Mouse (Mus musculus): Measurements from ENCODE around the gene Fam227a. TPM values are rescaled to one million over a fixed set of nuclear protein-coding genes. Genes with fewer than 3 reads are reported as not detected.

Gene Fam227a
- polyA plus RNA-seq, 1 experiment from 2014 or later: 5.5 TPM

DNA sequence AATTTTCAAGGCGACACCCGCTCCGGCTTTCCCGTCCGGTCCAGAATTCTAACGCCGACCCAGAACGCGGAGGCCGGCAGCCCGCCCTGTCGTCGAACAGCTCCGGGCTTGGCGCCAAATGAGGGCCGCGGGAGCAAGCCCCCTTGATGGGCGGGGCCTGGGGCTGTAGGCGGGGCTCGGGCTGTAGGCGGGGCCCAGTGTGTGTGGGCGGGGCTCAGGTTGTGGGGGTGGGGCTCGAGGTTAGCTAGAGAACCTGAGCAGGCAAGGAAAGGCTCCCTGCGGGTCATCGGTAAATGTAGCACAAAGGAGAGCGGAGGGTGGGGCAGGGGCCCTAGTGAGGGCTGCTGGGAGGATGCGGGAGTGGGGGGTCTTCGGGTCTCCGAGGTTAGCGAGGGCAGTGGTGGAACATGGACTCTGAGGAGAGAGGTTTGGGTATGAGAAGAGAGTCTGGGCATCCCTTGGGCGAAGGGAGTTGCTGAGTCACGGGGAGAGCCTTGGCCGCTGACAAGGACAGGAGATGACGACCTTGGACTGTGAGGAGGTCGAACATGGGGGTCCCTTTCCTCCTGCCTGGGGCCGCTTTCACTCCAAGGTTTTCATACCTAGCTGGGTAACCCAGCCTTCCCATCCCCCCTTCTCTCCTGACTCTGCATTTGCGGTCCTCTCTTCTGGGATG lies 53.6 kb downstream of the Fam227a start, which contains the start of gene Dmc1:
Gene Dmc1, minus strand, starts transcription at position 120 of the 676 bp plus-strand sequence.
- ATAC-seq (ENCODE audit: low FRiP score): no peak

DNA sequence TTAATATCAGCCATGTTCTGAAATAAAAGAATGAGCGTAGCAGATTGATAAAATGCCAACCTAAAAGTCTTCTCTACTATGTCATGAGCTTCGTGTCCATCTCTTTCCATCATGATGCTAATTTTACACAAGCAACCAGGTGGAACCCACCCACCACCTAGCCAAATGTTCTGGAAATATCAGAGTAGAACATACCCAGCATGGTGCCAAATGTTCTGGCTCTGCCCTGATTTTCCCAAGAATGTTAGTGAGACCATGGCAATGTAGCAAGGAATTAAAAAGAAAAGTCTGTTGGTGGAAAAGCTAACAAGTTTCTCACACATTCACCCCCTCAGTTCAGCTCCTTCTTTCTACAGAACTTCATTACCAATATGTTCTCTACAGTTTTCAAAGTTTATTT lies 58.6 kb downstream of the Fam227a start:
- Histone ChIP-seq H3K9me3 (replicated peaks) (no peaks in the 10 kb centered on the region), H3K36me3 (no peaks in the 10 kb centered on the region), H3K27me3 (peaks cover 11% of the 10 kb centered on the region), H3K9ac (no peak overlapping the region), H3K4me3 (no peak overlapping the region), H3K4me1 (0 out of 2 replicates have a peak, but pooled peaks cover 7% of the 10 kb centered on the region), H3K4me2 (replicated peaks) (no peak overlapping the region), H3K27ac (no peak overlapping the region)
- 88% methylated on average over 2 of the region's 2 CpGs for WGBS
- no peak for ATAC-seq (ENCODE audit: low FRiP score)

More for the DNA sequence above, 53.6 kb downstream of the Fam227a start, which contains the start of gene Dmc1:
- peaks cover 15% of the 10 kb centered on the region for H3K27me3 ChIP-seq
- H3K4me3 ChIP-seq: peak within 1 kb of the TSS; percentile 17
- no peak within 1 kb of the TSS for H3K27ac ChIP-seq
- H3K36me3 ChIP-seq: no peaks in the 10 kb centered on the region
- 0 out of 2 replicates have a peak, but pooled peaks cover 8% of the 10 kb centered on the region for H3K4me1 ChIP-seq
- H3K9ac ChIP-seq: 0 out of 2 replicates have a peak within 1 kb of the TSS, but pooled peaks have one; percentile 4
- H3K9me3 ChIP-seq (replicated peaks): no peaks in the 10 kb centered on the region
- 10% methylated on average over 37 of the region's 37 CpGs for WGBS
- H3K4me2 ChIP-seq (replicated peaks): peak within 1 kb of the TSS; percentile 42

DNA sequence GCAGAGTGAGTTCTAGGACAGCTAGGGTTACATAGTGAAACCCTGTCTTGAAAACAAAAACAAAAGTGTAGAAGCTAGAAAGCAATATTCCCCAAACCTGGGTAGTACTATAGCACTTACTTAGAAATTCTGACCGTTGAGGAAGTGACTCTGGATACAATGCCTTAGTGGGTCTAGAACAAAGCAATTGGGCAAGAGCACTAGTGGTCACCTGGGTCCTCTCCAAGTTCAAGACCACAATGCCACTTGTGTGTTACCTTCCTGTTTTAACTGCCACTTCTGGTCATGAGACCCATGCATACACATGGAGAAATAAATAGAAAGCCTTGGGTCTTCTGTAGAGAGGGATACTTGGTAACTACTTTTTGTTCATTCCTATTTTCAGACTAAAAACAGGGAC lies 60.0 kb downstream of the Fam227a start:
- no peaks in the 10 kb centered on the region for H3K9me3 ChIP-seq (replicated peaks)
- H3K27me3 ChIP-seq: no peaks in the 10 kb centered on the region
- no peak for ATAC-seq (ENCODE audit: low FRiP score)
- no peak overlapping the region for H3K9ac ChIP-seq
- no peaks in the 10 kb centered on the region for H3K4me1 ChIP-seq
- H3K4me2 ChIP-seq (replicated peaks): no peak overlapping the region
- no peak overlapping the region for H3K4me3 ChIP-seq
- H3K27ac ChIP-seq: no peak overlapping the region
- H3K36me3 ChIP-seq: no peaks in the 10 kb centered on the region
- 97% methylated on average over 1 of the region's 1 CpGs for WGBS

DNA sequence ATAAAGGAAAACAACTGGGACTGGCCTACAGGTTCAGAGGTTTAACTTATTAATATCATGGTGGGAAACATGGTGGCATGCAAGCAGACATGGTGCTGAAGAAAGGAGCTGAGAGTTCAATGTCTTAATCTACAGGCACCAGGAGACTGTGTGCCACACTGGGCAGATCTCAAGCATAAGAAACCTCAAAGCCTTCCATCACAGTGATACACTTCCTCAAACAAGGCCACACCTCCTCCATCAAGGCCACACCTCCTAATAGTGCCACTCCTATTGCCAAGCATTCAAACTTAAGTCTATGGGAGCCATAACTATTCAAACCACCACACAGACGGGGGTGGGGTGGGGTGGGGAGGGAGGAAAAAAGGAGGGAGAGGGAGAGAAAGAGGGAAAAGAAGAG lies 77.2 kb downstream of the Fam227a start:
- no peaks in the 10 kb centered on the region for H3K27me3 ChIP-seq
- ATAC-seq (ENCODE audit: low FRiP score): no peak
- no peak overlapping the region for H3K4me2 ChIP-seq (replicated peaks)
- H3K9me3 ChIP-seq (replicated peaks): no peaks in the 10 kb centered on the region
- H3K36me3 ChIP-seq: no peaks in the 10 kb centered on the region
- H3K9ac ChIP-seq: no peak overlapping the region
- no peaks in the 10 kb centered on the region for H3K4me1 ChIP-seq
- no peak overlapping the region for H3K4me3 ChIP-seq
- H3K27ac ChIP-seq: no peak overlapping the region
- 87% methylated on average over 1 of the region's 1 CpGs for WGBS

DNA sequence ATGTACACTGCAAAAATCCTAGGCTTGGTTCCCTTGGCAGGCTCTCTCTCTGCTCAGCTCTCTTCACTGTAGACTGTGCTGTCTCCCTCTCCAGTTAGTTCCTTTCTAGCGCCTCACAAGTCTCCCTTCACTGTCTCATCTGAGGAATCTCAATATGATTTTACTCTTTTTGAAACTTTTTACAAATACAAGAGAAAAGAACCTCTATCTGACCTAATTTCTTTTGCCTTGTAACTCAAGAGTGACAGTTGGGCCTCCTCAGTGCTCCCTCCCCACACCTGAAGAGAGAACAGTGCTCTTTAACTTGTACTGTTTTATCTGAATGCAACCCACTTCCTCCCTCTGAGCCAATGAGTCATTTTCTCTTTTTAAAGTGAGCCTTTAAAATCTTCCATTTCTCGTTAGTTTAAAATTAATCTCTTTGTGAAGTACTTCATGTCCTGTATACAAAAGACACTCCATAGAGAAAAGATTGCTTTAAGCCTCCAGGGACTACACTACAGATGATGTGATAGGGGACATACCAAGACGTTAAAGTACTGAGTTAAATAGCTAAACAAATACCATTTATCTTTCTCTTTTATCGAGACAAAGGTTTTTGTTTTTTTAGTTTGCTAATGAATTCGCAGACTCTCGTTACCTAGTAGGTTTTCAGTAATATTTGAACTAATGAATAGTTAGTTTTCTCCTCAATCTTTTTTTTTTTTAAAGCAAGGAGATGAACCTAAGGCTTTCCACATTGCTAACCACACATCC lies 80.9 kb downstream of the Fam227a start:
- no peaks in the 10 kb centered on the region for H3K4me1 ChIP-seq
- no peaks in the 10 kb centered on the region for H3K9me3 ChIP-seq (replicated peaks)
- H3K36me3 ChIP-seq: no peaks in the 10 kb centered on the region
- no peak overlapping the region for H3K27ac ChIP-seq
- ATAC-seq (ENCODE audit: low FRiP score): no peak
- 73% methylated on average over 6 of the region's 6 CpGs for WGBS
- no peak overlapping the region for H3K9ac ChIP-seq
- no peak overlapping the region for H3K4me2 ChIP-seq (replicated peaks)
- no peaks in the 10 kb centered on the region for H3K27me3 ChIP-seq
- H3K4me3 ChIP-seq: no peak overlapping the region

DNA sequence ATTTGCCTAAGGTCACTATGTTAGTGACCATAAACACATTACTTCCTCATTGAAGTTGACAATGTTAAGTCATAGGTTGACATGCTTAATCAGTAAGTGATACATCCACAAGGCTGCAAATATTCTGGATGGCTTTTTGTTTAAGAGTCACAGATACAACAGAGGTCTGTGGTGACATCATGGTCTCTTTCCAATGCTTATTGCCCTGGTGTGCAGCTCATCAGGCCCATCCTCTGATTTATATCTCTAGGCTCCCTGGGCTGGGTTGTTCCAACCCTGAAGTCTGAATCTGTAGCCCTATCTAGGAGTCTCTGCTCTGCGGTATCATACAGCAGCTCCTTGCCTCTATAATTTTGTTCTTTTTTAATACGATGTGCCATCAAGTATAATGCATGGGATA lies 81.8 kb downstream of the Fam227a start:
- H3K4me1 ChIP-seq: no peaks in the 10 kb centered on the region
- no peak for ATAC-seq (ENCODE audit: low FRiP score)
- no peaks in the 10 kb centered on the region for H3K27me3 ChIP-seq
- 95% methylated on average over 2 of the region's 2 CpGs for WGBS
- H3K4me3 ChIP-seq: no peak overlapping the region
- H3K4me2 ChIP-seq (replicated peaks): no peak overlapping the region
- no peaks in the 10 kb centered on the region for H3K36me3 ChIP-seq
- no peak overlapping the region for H3K27ac ChIP-seq
- no peaks in the 10 kb centered on the region for H3K9me3 ChIP-seq (replicated peaks)
- H3K9ac ChIP-seq: no peak overlapping the region

DNA sequence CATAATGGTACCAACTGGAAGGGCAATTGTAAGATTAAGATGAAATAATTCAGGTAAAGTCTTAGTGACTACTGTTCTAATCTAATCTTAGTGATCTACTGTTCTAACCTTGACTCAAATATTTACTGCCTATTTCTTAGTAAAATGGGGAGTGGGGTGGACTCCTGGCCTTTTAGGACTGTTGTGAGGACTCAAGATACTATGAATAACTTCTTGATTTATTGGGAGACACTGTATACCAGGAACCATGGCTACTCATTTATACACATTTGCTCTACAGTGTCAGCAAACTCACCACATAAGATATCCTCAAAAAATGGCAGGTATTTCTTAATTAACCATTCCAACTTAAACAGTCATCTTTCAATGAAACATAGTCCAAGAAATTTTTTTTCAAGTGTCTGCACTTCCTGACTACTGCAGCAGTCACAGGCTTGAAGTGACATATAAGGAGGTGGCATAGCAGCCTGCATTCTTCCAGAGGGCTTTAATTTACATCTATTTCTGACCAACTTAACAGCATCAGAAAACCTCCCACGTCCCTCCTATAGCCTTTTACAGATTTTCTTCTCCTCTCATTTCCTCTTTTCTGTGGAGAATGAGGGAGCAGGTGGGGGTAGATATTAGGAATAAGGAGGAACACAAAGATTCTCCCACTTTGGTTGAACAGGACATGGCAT lies 83.1 kb downstream of the Fam227a start:
- WGBS: 56% methylated on average over 1 of the region's 1 CpGs
- ATAC-seq (ENCODE audit: low FRiP score): no peak
- Histone ChIP-seq H3K27me3 (no peaks in the 10 kb centered on the region), H3K4me2 (replicated peaks) (no peak overlapping the region), H3K4me1 (no peaks in the 10 kb centered on the region), H3K9me3 (replicated peaks) (no peaks in the 10 kb centered on the region), H3K36me3 (no peaks in the 10 kb centered on the region), H3K9ac (no peak overlapping the region), H3K27ac (no peak overlapping the region), H3K4me3 (no peak overlapping the region)

DNA sequence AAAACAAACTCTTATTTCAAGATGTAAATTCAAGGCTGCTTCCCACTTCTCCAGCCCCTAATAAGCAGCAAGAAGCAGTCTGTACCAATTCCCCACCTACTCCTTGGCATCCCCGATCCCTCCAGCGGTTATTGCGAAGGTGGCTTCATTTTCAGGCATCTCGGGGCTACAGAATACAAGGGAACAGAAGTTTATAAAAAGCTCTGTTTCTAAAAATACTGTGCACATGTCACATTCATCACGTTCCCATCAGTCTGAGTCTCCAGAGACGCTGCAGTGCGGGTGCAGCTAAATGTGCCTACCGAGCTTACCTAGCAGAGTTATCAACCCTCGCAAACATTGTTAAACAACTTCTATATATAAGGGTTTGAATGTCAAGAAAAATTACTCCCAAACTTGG lies 96.3 kb downstream of the Fam227a start:
- H3K27me3 ChIP-seq: no peaks in the 10 kb centered on the region
- no peak for ATAC-seq (ENCODE audit: low FRiP score)
- no peak overlapping the region for H3K4me3 ChIP-seq
- no peak overlapping the region for H3K4me2 ChIP-seq (replicated peaks)
- no peak overlapping the region for H3K27ac ChIP-seq
- H3K4me1 ChIP-seq: no peaks in the 10 kb centered on the region
- no peaks in the 10 kb centered on the region for H3K36me3 ChIP-seq
- 87% methylated on average over 9 of the region's 9 CpGs for WGBS
- H3K9ac ChIP-seq: no peak overlapping the region
- H3K9me3 ChIP-seq (replicated peaks): no peaks in the 10 kb centered on the region

DNA sequence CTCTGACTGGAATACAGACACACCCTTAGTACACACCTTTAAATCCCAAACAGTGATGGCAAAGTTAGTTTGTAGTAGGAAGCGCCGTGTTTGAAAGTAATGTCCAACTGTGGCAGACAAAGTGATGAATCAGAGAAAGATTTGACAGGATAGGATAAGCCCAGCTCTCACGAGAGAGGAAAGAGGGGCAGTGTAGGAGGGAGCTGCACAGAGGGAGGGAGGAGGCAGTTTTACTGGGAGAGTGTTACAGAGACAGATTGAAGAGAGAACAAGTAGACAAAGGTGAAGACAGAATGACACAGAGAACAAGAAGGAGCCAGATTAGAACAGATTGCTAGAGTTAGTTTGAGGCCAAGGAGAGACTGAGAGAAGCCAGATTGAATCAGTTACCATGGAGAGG lies 99.1 kb downstream of the Fam227a start:
- no peaks in the 10 kb centered on the region for H3K4me1 ChIP-seq
- H3K4me2 ChIP-seq (replicated peaks): no peak overlapping the region
- no peak overlapping the region for H3K9ac ChIP-seq
- H3K4me3 ChIP-seq: no peak overlapping the region
- WGBS: 73% methylated on average over 3 of the region's 3 CpGs
- ATAC-seq (ENCODE audit: low FRiP score): no peak
- no peaks in the 10 kb centered on the region for H3K36me3 ChIP-seq
- no peaks in the 10 kb centered on the region for H3K27me3 ChIP-seq
- H3K9me3 ChIP-seq (replicated peaks): no peaks in the 10 kb centered on the region
- no peak overlapping the region for H3K27ac ChIP-seq

Small RNA genes within 50 kb of the gene (microRNA-seq; reads per million reads assigned to microRNA genes)
- gene Gm27903: not detected

Other genes starting within 250 kb of the Fam227a start
- gene Csnk1e, start 203.4 kb downstream of the Fam227a start, polyA plus RNA-seq (2016; fragmentation: Nextera tagmentation; extraction: Ambion mirVana): 280 and 284 TPM in 2 replicates
- gene Kcnj4, start 153.7 kb downstream of the Fam227a start, polyA plus RNA-seq (2016; fragmentation: Nextera tagmentation; extraction: Ambion mirVana): not detected in 2 replicates
- 32.2 and 39.2 TPM in 2 replicates for gene Kdelr3, start 142.5 kb downstream of the Fam227a start, polyA plus RNA-seq (2016; fragmentation: Nextera tagmentation; extraction: Ambion mirVana)
- 76.5 and 77.2 TPM in 2 replicates for gene Ddx17, start 112.2 kb downstream of the Fam227a start, polyA plus RNA-seq (2016; fragmentation: Nextera tagmentation; extraction: Ambion mirVana)
- 2.0 and 2.2 TPM in 2 replicates for gene Dmc1, start 53.8 kb downstream of the Fam227a start, polyA plus RNA-seq (2016; fragmentation: Nextera tagmentation; extraction: Ambion mirVana)
- 63.7 and 69.0 TPM in 2 replicates for gene Cby1, start 243 bp upstream of the Fam227a start, polyA plus RNA-seq (2016; fragmentation: Nextera tagmentation; extraction: Ambion mirVana)
- 239 and 249 TPM in 2 replicates for gene Tomm22, start 11.9 kb upstream of the Fam227a start, polyA plus RNA-seq (2016; fragmentation: Nextera tagmentation; extraction: Ambion mirVana)
- gene Josd1, start 29.0 kb upstream of the Fam227a start, polyA plus RNA-seq (2016; fragmentation: Nextera tagmentation; extraction: Ambion mirVana): 29.0 and 29.7 TPM in 2 replicates
- 41.4 and 45.5 TPM in 2 replicates for gene Gtpbp1, start 31.9 kb upstream of the Fam227a start, polyA plus RNA-seq (2016; fragmentation: Nextera tagmentation; extraction: Ambion mirVana)
- gene Sun2, start 83.6 kb upstream of the Fam227a start, polyA plus RNA-seq (2016; fragmentation: Nextera tagmentation; extraction: Ambion mirVana): 8.0 and 8.2 TPM in 2 replicates
- gene Dnal4, start 118.9 kb upstream of the Fam227a start, polyA plus RNA-seq (2016; fragmentation: Nextera tagmentation; extraction: Ambion mirVana): 76.8 and 78.1 TPM in 2 replicates
- 13.1 TPM in 2 replicates for gene Nptxr, start 145.8 kb upstream of the Fam227a start, polyA plus RNA-seq (2016; fragmentation: Nextera tagmentation; extraction: Ambion mirVana)
- gene Npcd, start 175.3 kb upstream of the Fam227a start, polyA plus RNA-seq (2016; fragmentation: Nextera tagmentation; extraction: Ambion mirVana): 0.61 TPM in 1 of 2 replicates, not detected in the other
- gene Cbx6, start 175.7 kb upstream of the Fam227a start, polyA plus RNA-seq (2016; fragmentation: Nextera tagmentation; extraction: Ambion mirVana): 34.7 and 38.0 TPM in 2 replicates
- 8.4 and 8.6 TPM in 2 replicates for gene Apobec3, start 232.7 kb upstream of the Fam227a start, polyA plus RNA-seq (2016; fragmentation: Nextera tagmentation; extraction: Ambion mirVana)